Mouse (Mus musculus): ENCODE results near the gene Rps6kb1.

- TF ChIP-seq CTCF (IDR thresholded peaks at IDR 0.05 in 2 of 3, conservative IDR thresholded peaks at IDR 0.05 in 1 of 3; ENCODE audit: control insufficient read depth in 1 of 3, insufficient read depth in 1 of 3, low read depth in 2 of 3, low read length in 3 of 3, poor library complexity in 1 of 3, severe bottlenecking in 1 of 3) (peak; percentile 72 to 78 (median 75)), E2F4 (IDR thresholded peaks at IDR 0.05; ENCODE audit: borderline replicate concordance, low read depth, low read length) (no peak), RCOR1 (IDR thresholded peaks at IDR 0.05; ENCODE audit: low read depth, low read length) (no peak), POLR2AphosphoS5 (IDR thresholded peaks at IDR 0.05; ENCODE audit: borderline replicate concordance, low read depth, low read length) (no peak), ZC3H11A (IDR thresholded peaks at IDR 0.05; ENCODE audit: low read depth, low read length) (peak; percentile 53; the same call in 1 of the 2 replicates), USF2 (IDR thresholded peaks at IDR 0.05; ENCODE audit: borderline replicate concordance in 1 of 2, insufficient read depth in 1 of 2, low read depth in 1 of 2, low read length in 2 of 2) (no peak), MAZ (IDR thresholded peaks at IDR 0.05; ENCODE audit: low read depth, low read length) (no peak), EP300 (IDR thresholded peaks at IDR 0.05; ENCODE audit: low read depth in 1 of 2, low read length in 2 of 2) (no peak), CHD2 (IDR thresholded peaks at IDR 0.05; ENCODE audit: low read length) (no peak), ZNF384 (IDR thresholded peaks at IDR 0.05; ENCODE audit: low read depth, low read length) (0 out of 2 replicates have a peak, but pooled peaks have one; percentile 13)
Measured at GRCm38 (mm10) chr11:86462579-86462978, 82.0 kb downstream of the Rps6kb1 start.
